Mouse (Mus musculus) liver, embryonic 14.5 days (tissue): ENCODE results near the gene Qrfpr. TPM values are rescaled to one million over a fixed set of nuclear protein-coding genes. Genes with fewer than 3 reads are reported as not detected.

Experiments used
- ATAC-seq: fragments of 200-750 bp; cut with Nextera tagmentation; 2 replicates; pipeline ENCODE4 v1.8.0; 2017; ENCODE audit warnings: moderate number of reproducible peaks, mild to moderate bottlenecking, moderate library complexity; ENCODE audit not compliant: insufficient read depth
- DNase-seq, 3 experiments: peaks; one replicate each; pipeline ENCODE4 v3.0.0-alpha.2; 2012 to 2013; ENCODE audit warnings: low read depth in 3 of 3, low spot score in 3 of 3
- H3K27ac ChIP-seq: fragments of 300-500 bp; sonication (generic); 2 replicates; pipeline ENCODE4 v1.5.1; 2014; ENCODE audit warnings: moderate library complexity, mild to moderate bottlenecking, control low read depth, inconsistent platforms
- H3K27me3 ChIP-seq: fragments of 300-500 bp; sonication (generic); 2 replicates; pipeline ENCODE4 v1.6.1; 2014; ENCODE audit warnings: mild to moderate bottlenecking, low read length, moderate library complexity; ENCODE audit not compliant: control insufficient read depth, insufficient read depth
- H3K36me3 ChIP-seq: fragments of 300-500 bp; sonication (generic); replicated peaks from 2 replicates; pipeline ENCODE4 v1.6.1; 2014; ENCODE audit warnings: low read depth; ENCODE audit not compliant: control insufficient read depth, insufficient read depth
- H3K4me1 ChIP-seq, 2 experiments: fragments of 200-500 bp in 1 of 2; fragments of 300-500 bp in 1 of 2; sonication (generic) in 1 of 2; replicated peaks; 2 replicates each; pipeline ENCODE4 v1.6.1; 2012 to 2014; ENCODE audit warnings: antibody characterized with exemption in 1 of 2, inconsistent platforms in 1 of 2, low read length in 1 of 2; ENCODE audit not compliant: control insufficient read depth in 2 of 2, insufficient read depth in 2 of 2
- H3K4me2 ChIP-seq: fragments of 300-500 bp; sonication (generic); 2 replicates; pipeline ENCODE4 v1.6.1; 2014; ENCODE audit warnings: low read depth, mild to moderate bottlenecking, control low read depth, moderate library complexity
- H3K4me3 ChIP-seq, 2 experiments: fragments of 200-500 bp in 1 of 2; fragments of 300-500 bp in 1 of 2; sonication (generic) in 1 of 2; 2 replicates each; pipeline ENCODE4 v1.5.1; 2012 to 2014; ENCODE audit warnings: low read depth in 2 of 2, low read length in 2 of 2, mild to moderate bottlenecking in 2 of 2, control low read depth in 1 of 2, inconsistent platforms in 1 of 2, moderate library complexity in 1 of 2; ENCODE audit not compliant: insufficient read depth in 1 of 2
- H3K9ac ChIP-seq: fragments of 300-500 bp; sonication (generic); replicated peaks from 2 replicates; pipeline ENCODE4 v1.6.1; 2014; ENCODE audit warnings: mild to moderate bottlenecking, control low read depth, moderate library complexity
- H3K9me3 ChIP-seq: fragments of 300-500 bp; sonication (generic); 2 replicates; pipeline ENCODE4 v1.6.1; 2016; ENCODE audit warnings: low read length, mixed read lengths; ENCODE audit not compliant: control insufficient read depth
- CTCF ChIP-seq: IDR thresholded peaks from 2 replicates; pipeline ENCODE4 v1.5.1; 2016; ENCODE audit warnings: antibody characterized with exemption, low read depth, control low read depth
- EP300 ChIP-seq: IDR thresholded peaks from 2 replicates; pipeline ENCODE4 v1.6.1; 2016; ENCODE audit warnings: antibody characterized with exemption, low read depth
- WGBS: fragments of 180-500 bp; shearing (Covaris S2); extraction: QIAGEN DNeasy Blood & Tissue Kit; methylation state at CpG from one replicate; pipeline ENCODE4 v1.1.7; 2014; ENCODE audit not compliant: insufficient replicate concordance; 5-methylcytosine and 5-hydroxymethylcytosine counted together
- polyA plus RNA-seq, 2 experiments: library from polyadenylated mRNA; depleted of rRNA in 1 of 2; stranded (reverse) in 1 of 2; unstranded in 1 of 2; fragments of >200 nt; fragmentation: Nextera tagmentation in 1 of 2; extraction: Ambion mirVana in 1 of 2; gene quantifications; 2 replicates each; pipeline versions ENCODE4 v1.2.1 to v1.2.3; 2012 to 2014

The Qrfpr gene
- polyA plus RNA-seq, 2 experiments: not detected

DNA sequence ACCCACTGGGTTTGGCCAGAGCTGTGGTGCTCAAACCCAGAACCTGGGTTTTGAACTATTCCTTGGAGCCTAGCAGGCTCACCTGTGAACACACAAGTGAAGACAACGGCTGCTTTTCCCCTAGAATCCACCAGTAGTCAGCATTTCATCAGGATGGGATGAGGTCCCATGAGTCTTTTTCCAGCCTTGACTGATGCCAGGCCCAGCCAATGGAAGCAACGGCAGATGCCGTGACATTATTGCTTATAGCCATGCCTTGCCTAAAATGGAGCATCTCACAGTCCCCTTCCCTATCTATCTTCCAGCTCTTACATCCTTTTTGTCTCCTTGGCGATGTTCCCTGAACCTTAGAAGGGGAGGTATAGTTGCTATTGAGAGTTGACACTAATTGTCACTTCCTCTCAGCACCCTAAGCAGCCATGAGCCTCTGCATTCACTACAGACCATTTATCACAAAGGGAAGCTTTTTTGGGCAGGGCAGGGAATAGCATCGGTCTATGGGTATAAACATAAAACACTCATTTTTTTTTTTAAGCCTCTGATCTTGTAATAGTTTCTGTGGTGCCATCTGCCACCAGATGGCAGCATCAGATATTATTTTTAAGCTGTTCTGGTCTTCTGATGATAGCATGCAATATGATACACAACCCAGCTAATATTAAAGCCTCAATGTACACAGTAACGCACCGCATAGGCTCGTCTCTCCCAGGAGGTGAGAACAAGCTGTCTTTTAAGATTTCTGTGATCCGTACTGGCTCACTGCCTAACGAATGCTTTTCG, 12.1 kb downstream of the Qrfpr start:
- no peak for ATAC-seq
- no peak overlapping the region for H3K9ac ChIP-seq
- no peak for TF ChIP-seq EP300
- TF ChIP-seq CTCF: no peak
- no peak overlapping the region for H3K4me2 ChIP-seq
- H3K4me3 ChIP-seq: no peak overlapping the region
- no peaks in the 10 kb centered on the region for H3K27me3 ChIP-seq
- no peaks in the 10 kb centered on the region for H3K36me3 ChIP-seq
- 51% methylated on average over 11 of the region's 11 CpGs for WGBS
- no peaks in the 10 kb centered on the region for H3K4me1 ChIP-seq
- DNase-seq: peak in 1 of 3 experiments; percentile 6
- no peak overlapping the region for H3K27ac ChIP-seq
- H3K9me3 ChIP-seq: no peaks in the 10 kb centered on the region

- H3K4me1 ChIP-seq: no peaks in the 10 kb centered on the region
- ATAC-seq: no peak
- 57% methylated on average over 19 of the region's 19 CpGs for WGBS
- no peak overlapping the region for H3K9ac ChIP-seq
- no peaks in the 10 kb centered on the region for H3K9me3 ChIP-seq
- no peak overlapping the region for H3K4me3 ChIP-seq
- H3K27me3 ChIP-seq: no peaks in the 10 kb centered on the region
- DNase-seq: no peak
- no peak overlapping the region for H3K4me2 ChIP-seq
- no peaks in the 10 kb centered on the region for H3K36me3 ChIP-seq
- TF ChIP-seq CTCF (no peak), EP300 (no peak)
- H3K27ac ChIP-seq: no peak overlapping the region
Measured at GRCm38 (mm10) chr3:36207520-36208264, 14.4 kb downstream of the Qrfpr start.

DNA sequence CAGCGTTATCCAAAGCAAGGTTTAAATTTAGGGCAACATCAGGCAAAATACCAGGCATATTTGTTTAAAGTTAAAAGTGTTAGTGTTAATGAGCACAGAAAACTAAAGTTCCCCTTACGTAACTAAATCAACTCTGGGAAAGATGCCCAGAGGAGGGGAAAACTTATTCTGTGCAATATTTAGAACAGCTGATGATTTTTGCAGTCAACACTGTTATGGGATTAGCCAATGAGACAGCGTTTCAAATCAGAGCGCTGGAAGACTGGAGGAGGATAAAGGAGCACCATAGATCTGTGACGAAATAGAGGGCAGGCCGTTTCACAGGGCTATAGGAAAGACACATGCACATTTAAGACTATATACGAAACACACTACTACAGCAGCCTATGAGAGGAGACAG, 19.2 kb downstream of the Qrfpr start:
- Histone ChIP-seq H3K27ac (no peak overlapping the region), H3K9ac (no peak overlapping the region), H3K27me3 (no peaks in the 10 kb centered on the region), H3K4me2 (no peak overlapping the region), H3K4me3 (no peak overlapping the region), H3K36me3 (no peaks in the 10 kb centered on the region), H3K4me1 (no peaks in the 10 kb centered on the region), H3K9me3 (no peaks in the 10 kb centered on the region)
- DNase-seq (no peak), ATAC-seq (no peak)
- 61% methylated on average over 7 of the region's 7 CpGs for WGBS
- no peak for TF ChIP-seq EP300
- no peak for TF ChIP-seq CTCF

DNA sequence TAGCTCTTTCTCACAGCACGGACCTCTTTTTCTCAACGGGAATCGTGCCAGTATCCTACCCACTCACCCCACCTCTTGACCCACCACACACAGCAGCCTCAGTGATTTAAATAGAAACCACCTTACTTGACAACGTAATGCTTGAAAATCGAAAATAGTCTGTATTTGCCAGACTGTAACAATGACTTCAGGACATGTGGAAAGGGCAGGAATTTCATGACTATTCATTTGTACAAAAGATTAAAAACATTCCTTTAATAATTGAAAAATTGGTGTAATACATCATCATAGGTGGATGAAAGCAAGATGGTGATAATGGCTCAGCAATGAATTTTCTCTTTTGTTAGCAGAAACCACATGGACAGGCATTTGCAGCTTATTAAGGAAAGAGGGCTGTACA, 21.0 kb downstream of the Qrfpr start:
- WGBS: 54% methylated on average over 5 of the region's 5 CpGs
- DNase-seq: no peak
- no peak overlapping the region for H3K27ac ChIP-seq
- no peaks in the 10 kb centered on the region for H3K36me3 ChIP-seq
- H3K27me3 ChIP-seq: no peaks in the 10 kb centered on the region
- H3K4me1 ChIP-seq: no peaks in the 10 kb centered on the region
- no peaks in the 10 kb centered on the region for H3K9me3 ChIP-seq
- ATAC-seq: no peak
- H3K4me3 ChIP-seq: no peak overlapping the region
- TF ChIP-seq EP300 (no peak), CTCF (no peak)
- no peak overlapping the region for H3K9ac ChIP-seq
- no peak overlapping the region for H3K4me2 ChIP-seq

GRCm38 (mm10) chr3:36189243-36189642, 32.9 kb downstream of the Qrfpr start:
- WGBS: 69% methylated on average over 8 of the region's 8 CpGs
- ATAC-seq: no peak
- Histone ChIP-seq H3K4me3 (no peak overlapping the region), H3K36me3 (no peaks in the 10 kb centered on the region), H3K9me3 (no peaks in the 10 kb centered on the region), H3K27me3 (no peaks in the 10 kb centered on the region), H3K27ac (no peak overlapping the region), H3K9ac (no peak overlapping the region), H3K4me1 (no peaks in the 10 kb centered on the region), H3K4me2 (no peak overlapping the region)
- no peak for DNase-seq
- TF ChIP-seq CTCF: no peak
- TF ChIP-seq EP300: no peak
